Comparison of ENCODE assay signal across 11 mouse cellular contexts in the genomic region with DNA sequence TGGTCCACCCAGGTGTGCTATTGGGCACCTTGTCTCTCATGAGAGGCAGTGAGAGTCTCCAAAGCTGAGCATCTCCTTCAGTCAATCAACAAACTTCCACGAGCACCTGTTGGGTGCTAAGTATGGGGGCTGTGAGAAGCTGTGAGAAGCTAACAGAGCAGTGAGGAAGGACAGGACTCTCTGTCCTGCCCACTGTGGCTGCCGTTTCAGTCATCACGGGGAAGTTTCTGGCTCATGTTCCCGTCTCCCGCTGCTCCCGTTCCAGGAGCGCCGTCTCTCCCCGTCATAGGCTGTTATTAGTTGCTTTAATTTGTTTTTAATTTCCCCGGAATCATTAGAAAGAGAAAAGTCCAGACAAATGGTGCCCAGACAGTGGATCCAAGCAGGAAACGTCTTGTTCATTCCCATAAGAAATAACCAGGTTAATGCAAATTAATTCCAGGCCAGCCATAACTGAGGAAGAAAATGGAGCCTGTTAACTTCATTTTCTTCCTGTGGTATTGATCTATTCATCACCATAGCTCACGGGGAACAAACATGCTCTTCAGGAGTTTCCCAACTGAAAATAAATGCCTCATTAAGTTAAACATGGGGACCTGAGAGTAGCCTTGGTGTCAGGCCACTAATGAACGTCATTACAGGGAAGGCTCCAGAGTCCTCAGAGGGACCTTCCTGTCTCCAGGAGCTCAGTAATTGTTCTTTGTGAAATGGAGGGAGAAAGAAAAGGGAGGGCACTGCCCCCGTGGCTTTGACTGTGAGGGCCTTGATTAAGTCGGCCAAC.
DNase-seq lines count a peak whose midpoint lies in the region; ATAC-seq lines count a peak whose summit lies in the region.
"Had no signal": no experiment of that assay in that cellular context is flagged by ENCODE, and none has a peak within 500 bp of the region (broad histone marks: within the 10 kb centered on the region; RNA-seq: fewer than 3 reads in every experiment).

No protein-coding gene starts in this region.

- ATAC-seq in embryonic facial prominence, embryonic 11.5 days (replicated peaks; ENCODE audit: insufficient number of reproducible peaks, low FRiP score, low TSS enrichment, low read depth), result no peak; the same call in 1 of the 2 replicates
- ATAC-seq in forebrain, embryonic 12.5 days (ENCODE audit: low FRiP score), result peak; percentile 79
- ATAC-seq in hindbrain, embryonic 15.5 days (ENCODE audit: low FRiP score, low read depth), result peak; percentile 81
- ATAC-seq in neural tube, embryonic 13.5 days (ENCODE audit: low read depth), result peak; percentile 62; the same call in 1 of the 2 replicates

- no peaks in the 10 kb centered on the region for H3K4me1 ChIP-seq in embryonic facial prominence, embryonic 11.5 days (ENCODE audit: control insufficient read depth, insufficient read depth, low read length)
- peaks cover 18% of the 10 kb centered on the region for H3K4me1 ChIP-seq in forebrain, embryonic 12.5 days
- H3K4me1 ChIP-seq in hindbrain, embryonic 15.5 days (replicated peaks), result peaks cover 15% of the 10 kb centered on the region
- H3K4me1 ChIP-seq in neural tube, embryonic 13.5 days (replicated peaks), result peaks cover 29% of the 10 kb centered on the region

- no peaks in the 10 kb centered on the region for H3K36me3 ChIP-seq in embryonic facial prominence, embryonic 11.5 days (replicated peaks; ENCODE audit: control insufficient read depth, insufficient read depth, low read depth, low read length)
- no peaks in the 10 kb centered on the region for H3K36me3 ChIP-seq in forebrain, embryonic 12.5 days (replicated peaks)
- no peaks in the 10 kb centered on the region for H3K36me3 ChIP-seq in hindbrain, embryonic 15.5 days
- no peaks in the 10 kb centered on the region for H3K36me3 ChIP-seq in neural tube, embryonic 13.5 days

- no peak overlapping the region for H3K9ac ChIP-seq in embryonic facial prominence, embryonic 11.5 days (replicated peaks; ENCODE audit: low read length)
- H3K9ac ChIP-seq in forebrain, embryonic 12.5 days, result no peak overlapping the region
- H3K9ac ChIP-seq in hindbrain, embryonic 15.5 days, result no peak overlapping the region
- no peak overlapping the region for H3K9ac ChIP-seq in neural tube, embryonic 13.5 days

- H3K27me3 ChIP-seq in embryonic facial prominence, embryonic 11.5 days (ENCODE audit: control insufficient read depth, insufficient read depth, low read length), result no peaks in the 10 kb centered on the region
- H3K27me3 ChIP-seq in forebrain, embryonic 12.5 days, result peaks cover 28% of the 10 kb centered on the region
- no peaks in the 10 kb centered on the region for H3K27me3 ChIP-seq in hindbrain, embryonic 15.5 days
- peaks cover 9% of the 10 kb centered on the region; the same call in 1 of the 2 replicates for H3K27me3 ChIP-seq in neural tube, embryonic 13.5 days

- no peak overlapping the region for H3K4me3 ChIP-seq in embryonic facial prominence, embryonic 11.5 days (ENCODE audit: low read depth, low read length)
- H3K4me3 ChIP-seq in forebrain, embryonic 12.5 days (replicated peaks), result no peak overlapping the region
- H3K4me3 ChIP-seq in hindbrain, embryonic 15.5 days, result no peak overlapping the region
- no peak overlapping the region for H3K4me3 ChIP-seq in neural tube, embryonic 13.5 days

- no peak overlapping the region for H3K27ac ChIP-seq in embryonic facial prominence, embryonic 11.5 days (replicated peaks; ENCODE audit: low read depth, low read length)
- H3K27ac ChIP-seq in forebrain, embryonic 12.5 days, result peak overlapping the region; percentile 81
- 0 out of 2 replicates have a peak overlapping the region, but pooled peaks have one; percentile 40 for H3K27ac ChIP-seq in hindbrain, embryonic 15.5 days (replicated peaks)
- 0 out of 2 replicates have a peak overlapping the region, but pooled peaks have one; percentile 28 for H3K27ac ChIP-seq in neural tube, embryonic 13.5 days (replicated peaks)

- H3K9me3 ChIP-seq in embryonic facial prominence, embryonic 11.5 days (replicated peaks; ENCODE audit: control insufficient read depth, low read length), result no peaks in the 10 kb centered on the region
- H3K9me3 ChIP-seq in forebrain, embryonic 12.5 days, result no peaks in the 10 kb centered on the region
- H3K9me3 ChIP-seq in hindbrain, embryonic 15.5 days, result no peaks in the 10 kb centered on the region
- peaks cover 3% of the 10 kb centered on the region; the same call in 1 of the 2 replicates for H3K9me3 ChIP-seq in neural tube, embryonic 13.5 days

- WGBS in embryonic facial prominence, embryonic 11.5 days, result 41% methylated on average over 15 of the region's 15 CpGs
- WGBS in forebrain, embryonic 12.5 days, result 18% methylated on average over 15 of the region's 15 CpGs
- 37% methylated on average over 15 of the region's 15 CpGs for WGBS in hindbrain, embryonic 15.5 days
- 51% methylated on average over 15 of the region's 15 CpGs for WGBS in neural tube, embryonic 13.5 days

- H3K4me2 ChIP-seq in embryonic facial prominence, embryonic 11.5 days (ENCODE audit: low read depth, low read length), result no peak overlapping the region
- H3K4me2 ChIP-seq in forebrain, embryonic 12.5 days, result peak overlapping the region; percentile 2; the same call in 1 of the 2 replicates
- no peak overlapping the region for H3K4me2 ChIP-seq in hindbrain, embryonic 15.5 days
- no peak overlapping the region for H3K4me2 ChIP-seq in neural tube, embryonic 13.5 days

- DNase-seq in embryonic facial prominence, embryonic 11.5 days (ENCODE audit: low spot score), result peak; percentile 42
- no peak for DNase-seq in layer of hippocampus, adult 8-10 months (ENCODE audit: low spot score in 2 of 2)
- no peak for DNase-seq in ovary, postnatal 10 days (ENCODE audit: low spot score)
- no peak for DNase-seq in cerebellum, postnatal 4 days (ENCODE audit: low spot score in 2 of 2)
- DNase-seq: cerebellum, adult 9-10 months; gastrocnemius, postnatal 36 days; kidney, adult 8-10 months; lung, adult 2 months had no signal
